In genomic region chr4:45764141-45764494, GRCm38 (mm10) we compare ENCODE assay signal across 8 mouse cellular contexts. TPM values are rescaled to one million over a fixed set of nuclear protein-coding genes. Genes with fewer than 3 reads are reported as not detected.
DNase-seq lines count a peak whose midpoint lies in the region; ATAC-seq and TF ChIP-seq lines count a peak whose summit lies in the region.

No protein-coding gene starts in this region.

- H3K27me3 ChIP-seq in E14TG2a.4 (ENCODE audit: insufficient read depth, low read length) = peaks cover 30% of the 10 kb centered on the region
- peaks cover 2% of the 10 kb centered on the region; the same call in 1 of the 2 replicates for H3K27me3 ChIP-seq in heart, embryonic 14.5 days (ENCODE audit: control insufficient read depth, insufficient read depth, low read length)
- H3K27me3 ChIP-seq in limb, embryonic 15.5 days = peaks cover 51% of the 10 kb centered on the region
- H3K27me3 ChIP-seq in neural tube, embryonic 13.5 days = peaks cover 12% of the 10 kb centered on the region

- peak overlapping the region; percentile 61 for H3K9ac ChIP-seq in heart, embryonic 14.5 days (ENCODE audit: low read length)
- no peak overlapping the region for H3K9ac ChIP-seq in limb, embryonic 15.5 days
- H3K9ac ChIP-seq in neural tube, embryonic 13.5 days = 0 out of 2 replicates have a peak overlapping the region, but pooled peaks have one; percentile 38

- TF ChIP-seq CTCF in E14TG2a.4 (conservative IDR thresholded peaks at IDR 0.05; ENCODE audit: low read length) = no peak

- H3K27ac ChIP-seq in heart, embryonic 14.5 days (replicated peaks in 1 of 2; ENCODE audit: control insufficient read depth in 1 of 2, insufficient read depth in 1 of 2, low read depth in 2 of 2, low read length in 2 of 2) = peak overlapping the region in 1 of 2 experiments; percentile 55; a peak in 3 of 4 replicates
- H3K27ac ChIP-seq in limb, embryonic 15.5 days = peak overlapping the region; percentile 65
- H3K27ac ChIP-seq in neural tube, embryonic 13.5 days (replicated peaks) = peak overlapping the region; percentile 89

- 3% methylated on average over 10 of the region's 10 CpGs for WGBS in heart, embryonic 14.5 days
- 11% methylated on average over 10 of the region's 10 CpGs for WGBS in limb, embryonic 15.5 days
- 12% methylated on average over 10 of the region's 10 CpGs for WGBS in neural tube, embryonic 13.5 days

- peaks cover 9% of the 10 kb centered on the region for H3K9me3 ChIP-seq in E14TG2a.4 (ENCODE audit: low read length)
- H3K9me3 ChIP-seq in heart, embryonic 14.5 days (ENCODE audit: control insufficient read depth, low read length) = no peaks in the 10 kb centered on the region
- no peaks in the 10 kb centered on the region for H3K9me3 ChIP-seq in limb, embryonic 15.5 days
- no peaks in the 10 kb centered on the region for H3K9me3 ChIP-seq in neural tube, embryonic 13.5 days

- peaks cover 81% of the 10 kb centered on the region for H3K4me1 ChIP-seq in E14TG2a.4 (replicated peaks; ENCODE audit: low read depth, low read length)
- H3K4me1 ChIP-seq in heart, embryonic 14.5 days (ENCODE audit: control insufficient read depth in 2 of 2, insufficient read depth in 2 of 2, low read length in 2 of 2) = peaks cover 57 to 64% of the 10 kb centered on the region in 2 experiments
- peaks cover 47% of the 10 kb centered on the region for H3K4me1 ChIP-seq in limb, embryonic 15.5 days
- peaks cover 63% of the 10 kb centered on the region for H3K4me1 ChIP-seq in neural tube, embryonic 13.5 days (replicated peaks)

- H3K36me3 ChIP-seq in E14TG2a.4 (ENCODE audit: insufficient read depth, low read length) = no peaks in the 10 kb centered on the region
- H3K36me3 ChIP-seq in heart, embryonic 14.5 days (ENCODE audit: control insufficient read depth, insufficient read depth, low read length) = no peaks in the 10 kb centered on the region
- no peaks in the 10 kb centered on the region for H3K36me3 ChIP-seq in limb, embryonic 15.5 days
- no peaks in the 10 kb centered on the region for H3K36me3 ChIP-seq in neural tube, embryonic 13.5 days

- DNase-seq in urinary bladder, postnatal 36 days (ENCODE audit: low spot score in 2 of 2) = no peak
- DNase-seq in kidney, adult 9 months = no peak

- H3K4me3 ChIP-seq in E14TG2a.4 (replicated peaks; ENCODE audit: low read length) = peak overlapping the region; percentile 69
- peak overlapping the region; percentile 6 to 11; a peak in 3 of 4 replicates for H3K4me3 ChIP-seq in heart, embryonic 14.5 days (ENCODE audit: control insufficient read depth in 1 of 2, insufficient read depth in 1 of 2, low read depth in 1 of 2, low read length in 2 of 2)
- peak overlapping the region; percentile 9; the same call in 1 of the 2 replicates for H3K4me3 ChIP-seq in limb, embryonic 15.5 days
- H3K4me3 ChIP-seq in neural tube, embryonic 13.5 days = no peak overlapping the region

- H3K4me2 ChIP-seq in heart, embryonic 14.5 days (ENCODE audit: low read length) = peak overlapping the region; percentile 63
- peak overlapping the region; percentile 31 for H3K4me2 ChIP-seq in limb, embryonic 15.5 days
- H3K4me2 ChIP-seq in neural tube, embryonic 13.5 days = peak overlapping the region; percentile 40

- ATAC-seq in common myeloid progenitor, adult 5-6 weeks (replicated peaks; ENCODE audit: low read depth, poor library complexity, severe bottlenecking) = peak; percentile 52
- ATAC-seq in heart, embryonic 14.5 days (ENCODE audit: insufficient number of reproducible peaks, insufficient read depth, low FRiP score, low read depth) = 0 out of 2 replicates have a peak, but pooled peaks have one; percentile 25
- ATAC-seq in limb, embryonic 15.5 days (ENCODE audit: insufficient number of reproducible peaks, low FRiP score, low TSS enrichment, low read depth) = no peak
- peak; percentile 3; the same call in 1 of the 2 replicates for ATAC-seq in neural tube, embryonic 13.5 days (ENCODE audit: low read depth)
- ATAC-seq in cerebellum, adult (ENCODE audit: insufficient number of reproducible peaks, low FRiP score, low TSS enrichment) = no peak

RNA-seq across cellular contexts. Expression of gene Aldh1b1, which starts 34.7 kb away (rescaled TPM):
- total RNA-seq in common myeloid progenitor, adult 5-6 weeks (2017) = 17.6 and 21.7 TPM in 2 replicates
- 68.7 and 75.0 TPM in 2 replicates for polyA plus RNA-seq in heart, embryonic 14.5 days (2014; fragmentation: Nextera tagmentation; extraction: Ambion mirVana)
- 2.4 and 3.0 TPM in 2 replicates for polyA plus RNA-seq in limb, embryonic 15.5 days (2015; fragmentation: Nextera tagmentation; extraction: Ambion mirVana)
- 14.8 and 16.5 TPM in 2 replicates for polyA plus RNA-seq in neural tube, embryonic 13.5 days (2015; fragmentation: Nextera tagmentation; extraction: Ambion mirVana)

Comparison
In these comparisons a context has a peak if more than half of its experiments do, and no peak if none do; other contexts are left out.
1. ATAC-seq: peak in common myeloid progenitor, adult 5-6 weeks (single experiment), heart, embryonic 14.5 days (single experiment) and neural tube, embryonic 13.5 days (single experiment); none in limb, embryonic 15.5 days (single experiment) and cerebellum, adult (single experiment).
2. Peak in every context shown above with its lines, with median percentiles within 50 percentile points of each other: H3K4me2 ChIP-seq.